Mouse (Mus musculus): ENCODE results near the gene Oas1a. TPM values are rescaled to one million over a fixed set of nuclear protein-coding genes. Genes with fewer than 3 reads are reported as not detected.

The Oas1a gene
- polyA plus RNA-seq (2017; shearing (Covaris generic)): 49.2 TPM

DNA sequence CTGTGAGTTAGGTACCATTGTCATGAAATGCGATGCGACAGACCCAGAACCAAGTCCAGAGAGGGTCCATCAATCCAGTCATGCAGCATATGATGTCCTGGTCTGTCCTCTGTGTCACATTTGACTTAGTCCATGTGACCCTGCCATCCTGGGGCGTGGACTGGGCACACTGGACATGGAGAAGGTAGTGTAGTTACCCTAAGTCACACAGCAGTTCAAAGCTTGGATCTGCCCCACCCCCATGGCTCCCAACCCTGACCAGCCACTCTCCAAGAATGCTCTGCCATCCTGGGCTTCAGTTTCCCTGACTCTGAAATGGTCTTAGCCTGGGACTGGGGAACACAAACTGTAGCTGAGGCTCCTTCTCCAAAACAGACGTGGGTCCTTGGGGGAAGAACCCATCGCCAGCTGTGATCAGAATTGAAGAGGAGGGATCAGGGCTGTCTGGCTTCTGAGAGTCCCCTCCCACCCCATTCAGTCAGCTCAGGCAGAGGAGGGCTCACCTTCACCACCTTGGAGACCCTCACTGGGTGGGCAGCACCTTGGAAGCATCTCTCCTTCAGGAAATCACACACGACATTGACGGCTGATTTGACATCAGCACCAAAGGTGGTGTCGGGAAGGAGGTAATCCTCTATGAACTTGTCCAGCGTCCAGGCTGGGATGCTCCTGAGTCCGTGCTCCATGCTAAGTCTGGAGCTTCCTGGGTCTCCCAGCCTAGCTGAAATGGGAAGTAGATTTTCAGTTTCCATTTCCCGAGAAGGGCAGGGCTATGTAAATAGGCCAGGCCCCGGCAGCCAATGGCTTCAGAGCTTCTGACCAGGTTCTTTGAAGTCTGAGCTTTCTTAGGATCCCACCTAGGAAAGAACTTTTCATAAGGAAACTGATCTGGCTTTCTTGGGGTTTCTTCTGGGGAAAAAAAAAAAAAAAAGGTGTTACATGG lies at the start of gene Oas1a:
Gene Oas1a, minus strand, starts transcription at position 731 of the 943 bp plus-strand sequence.

DNA sequence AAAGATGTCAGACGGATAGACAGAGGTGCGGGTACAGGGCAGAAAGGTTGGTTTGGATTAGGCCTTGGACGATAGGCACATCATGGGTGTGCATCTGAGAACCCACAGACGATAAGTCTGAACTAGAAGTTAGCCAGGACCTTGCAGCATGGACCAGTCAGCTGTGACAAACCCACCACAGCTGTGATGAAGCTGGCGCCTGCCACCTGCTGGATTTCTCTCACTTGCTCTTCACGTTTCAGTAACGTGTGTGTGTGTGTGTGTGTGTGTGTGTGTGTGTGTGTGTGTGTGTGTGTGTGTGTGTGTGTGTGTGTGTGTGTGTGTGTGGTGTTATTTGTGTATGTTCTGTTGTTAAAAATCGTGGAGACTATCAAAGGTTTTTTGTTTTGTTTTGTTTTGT lies 6.9 kb upstream of the Oas1a start, which contains the start of gene Oas1d:
Gene Oas1d, plus strand, starts transcription at position 333 of the 400 bp plus-strand sequence.

DNA sequence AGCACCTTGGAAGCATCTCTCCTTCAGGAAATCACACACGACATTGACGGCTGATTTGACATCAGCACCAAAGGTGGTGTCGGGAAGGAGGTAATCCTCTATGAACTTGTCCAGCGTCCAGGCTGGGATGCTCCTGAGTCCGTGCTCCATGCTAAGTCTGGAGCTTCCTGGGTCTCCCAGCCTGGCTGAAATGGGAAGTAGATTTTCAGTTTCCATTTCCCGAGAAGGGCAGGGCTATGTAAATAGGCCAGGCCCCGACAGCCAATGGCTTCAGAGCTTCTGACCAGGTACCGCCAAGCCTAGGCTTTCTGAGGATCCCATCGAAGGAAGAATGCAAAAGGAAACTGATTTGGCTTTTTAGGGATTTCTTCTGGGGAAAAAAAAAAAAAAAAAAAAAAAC lies 19.9 kb downstream of the Oas1a start, which contains the start of gene Oas1g:
Gene Oas1g, minus strand, starts transcription at position 201 of the 400 bp plus-strand sequence.

DNA sequence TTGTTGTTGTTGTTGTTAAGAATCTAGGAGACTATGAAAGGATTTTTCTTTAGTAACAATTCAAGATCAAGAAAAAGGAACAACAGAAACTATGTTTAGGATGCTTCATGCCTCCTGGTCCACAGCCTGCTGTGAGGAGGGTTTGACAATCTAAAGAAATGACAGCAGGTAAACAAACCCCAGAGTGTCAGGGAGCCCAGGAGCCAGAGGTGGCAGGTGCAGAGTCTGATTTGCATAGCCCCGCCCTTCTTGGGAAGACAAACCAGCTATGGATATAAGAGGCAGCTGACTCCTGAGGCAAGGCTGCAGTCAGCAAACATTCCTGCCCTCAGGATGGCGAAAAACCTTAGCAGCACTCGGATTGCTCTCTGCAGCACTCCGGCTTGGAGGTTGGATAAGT lies 46.2 kb downstream of the Oas1a start, which contains the start of gene Oas1h:
Gene Oas1h, plus strand, starts transcription at position 301 of the 400 bp plus-strand sequence.

DNA sequence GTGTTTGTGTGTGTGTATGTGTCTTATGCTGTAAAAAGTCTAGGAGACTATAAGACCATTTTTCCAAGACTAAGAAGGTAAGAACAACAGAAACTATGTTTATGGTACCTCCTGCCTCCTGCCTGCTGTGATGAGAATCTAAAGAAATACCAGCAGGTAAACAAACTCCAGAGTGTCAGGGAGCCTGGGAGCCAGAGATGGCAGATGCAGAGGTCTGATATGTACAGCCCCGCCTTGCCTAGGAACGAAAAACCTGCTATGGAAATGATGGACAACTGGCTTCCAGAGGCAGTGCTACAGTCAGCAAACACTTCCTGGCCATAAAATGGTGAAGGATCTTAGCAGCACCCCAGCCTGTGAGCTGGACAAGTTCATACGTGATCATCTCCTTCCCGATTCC lies 60.3 kb downstream of the Oas1a start, which contains the start of gene Oas1f:
Gene Oas1f, plus strand, starts transcription at position 301 of the 400 bp plus-strand sequence.

Other genes starting within 250 kb of the Oas1a start
- 35.5 TPM for gene Dtx1, start 195.6 kb downstream of the Oas1a start, polyA plus RNA-seq (2017; shearing (Covaris generic))
- gene Oas2, start 157.7 kb downstream of the Oas1a start, polyA plus RNA-seq (2017; shearing (Covaris generic)): 6.9 TPM
- gene Oas3, start 129.9 kb downstream of the Oas1a start, polyA plus RNA-seq (2017; shearing (Covaris generic)): 16.4 TPM
- not detected for gene Oas1e, start 112.0 kb downstream of the Oas1a start, polyA plus RNA-seq (2017; shearing (Covaris generic))
- gene Oas1c, start 95.0 kb downstream of the Oas1a start, polyA plus RNA-seq (2017; shearing (Covaris generic)): 15.5 TPM
- gene Oas1f, start 60.2 kb downstream of the Oas1a start, polyA plus RNA-seq (2017; shearing (Covaris generic)): not detected
- not detected for gene Oas1h, start 46.1 kb downstream of the Oas1a start, polyA plus RNA-seq (2017; shearing (Covaris generic))
- 1.1 TPM for gene Oas1g, start 19.9 kb downstream of the Oas1a start, polyA plus RNA-seq (2017; shearing (Covaris generic))
- gene Oas1d, start 7.0 kb upstream of the Oas1a start, polyA plus RNA-seq (2017; shearing (Covaris generic)): not detected
- not detected for gene Rph3a, start 102.6 kb upstream of the Oas1a start, polyA plus RNA-seq (2017; shearing (Covaris generic))